Mouse (Mus musculus): ENCODE measurements around the gene Rhbdl3.

GRCm38 (mm10) chr11:80284641-80285040 lies 16.1 kb upstream of the Rhbdl3 start:
- TF ChIP-seq POLR2A (IDR thresholded peaks at IDR 0.05; ENCODE audit: low read depth, low read length) (no peak), CTCF (IDR thresholded peaks at IDR 0.05; ENCODE audit: borderline replicate concordance, insufficient read depth, low read length) (no peak)

Measured in embryonic fibroblast, embryonic 13.5 days (primary cell).